Mouse (Mus musculus) kidney, adult 2 months (tissue): ENCODE data around the gene Jmjd1c. TPM values are rescaled to one million over a fixed set of nuclear protein-coding genes. Genes with fewer than 3 reads are reported as not detected.

ENCODE experiments used
- DNase-seq: peaks from one replicate; pipeline ENCODE4 v3.0.0; 2021
- H3K27ac ChIP-seq: fragments of 200-500 bp; 2 replicates; pipeline ENCODE4 v1.5.1; 2012; ENCODE audit warnings: low read depth, low read length, control low read depth, inconsistent platforms; ENCODE audit not compliant: insufficient read depth
- H3K27me3 ChIP-seq: fragments of 200-500 bp; replicated peaks from 2 replicates; pipeline ENCODE4 v1.6.1; 2012; ENCODE audit warnings: mild to moderate bottlenecking, moderate library complexity, low read length, inconsistent platforms; ENCODE audit not compliant: control insufficient read depth, insufficient read depth
- H3K36me3 ChIP-seq: fragments of 200-500 bp; 2 replicates; pipeline ENCODE4 v1.6.1; 2012; ENCODE audit warnings: mild to moderate bottlenecking, moderate library complexity, low read length, inconsistent platforms; ENCODE audit not compliant: control insufficient read depth, insufficient read depth
- H3K4me1 ChIP-seq: fragments of 200-500 bp; 2 replicates; pipeline ENCODE4 v1.6.1; 2011; ENCODE audit warnings: low read length; ENCODE audit not compliant: control insufficient read depth, insufficient read depth
- H3K4me3 ChIP-seq: fragments of 200-500 bp; 2 replicates; pipeline ENCODE4 v1.5.1; 2011; ENCODE audit warnings: mild to moderate bottlenecking, low read depth, low read length, control low read depth; ENCODE audit not compliant: insufficient read depth
- CTCF ChIP-seq: fragments of 200-500 bp; conservative IDR thresholded peaks from 2 replicates; pipeline ENCODE4 v1.5.1; 2011; ENCODE audit warnings: low read depth, mild to moderate bottlenecking, control low read depth, low read length, moderate library complexity, mixed read lengths; ENCODE audit not compliant: insufficient read depth, insufficient read length
- POLR2A ChIP-seq: fragments of 200-500 bp; IDR thresholded peaks from one replicate; pipeline ENCODE4 v1.6.1; 2011; ENCODE audit warnings: low read depth, low read length, control low read depth
- WGBS: fragments of 180-500 bp; shearing (Covaris S2); methylation state at CpG from one replicate; pipeline ENCODE4 v1.1.7; 2018; 5-methylcytosine and 5-hydroxymethylcytosine counted together
- polyA plus RNA-seq: library from polyadenylated mRNA; depleted of rRNA; stranded (reverse); fragments of >200 nt; gene quantifications from 2 replicates; pipeline ENCODE4 v1.2.3, GENCODE M21; 2012

Gene Jmjd1c
- polyA plus RNA-seq, 1 experiment = 9.4 TPM

GRCm38 (mm10) chr10:67052429-67052828, 43.5 kb upstream of the Jmjd1c start:
- H3K27me3 ChIP-seq = no peaks in the 10 kb centered on the region
- H3K36me3 ChIP-seq = no peaks in the 10 kb centered on the region
- peaks cover 26% of the 10 kb centered on the region for H3K4me1 ChIP-seq
- DNase-seq = no peak
- TF ChIP-seq CTCF = no peak
- TF ChIP-seq POLR2A = no peak
- no peak overlapping the region for H3K27ac ChIP-seq
- H3K4me3 ChIP-seq = no peak overlapping the region
- WGBS = 54% methylated on average over 9 of the region's 9 CpGs

GRCm38 (mm10) chr10:67053475-67053874, 42.5 kb upstream of the Jmjd1c start:
- Histone ChIP-seq H3K36me3 (no peaks in the 10 kb centered on the region), H3K27me3 (no peaks in the 10 kb centered on the region), H3K27ac (peak overlapping the region; percentile 34), H3K4me1 (peaks cover 35% of the 10 kb centered on the region), H3K4me3 (no peak overlapping the region)
- peak; percentile 46 for DNase-seq
- TF ChIP-seq CTCF (no peak), POLR2A (no peak)
- WGBS = 32% methylated on average over 9 of the region's 9 CpGs

DNA sequence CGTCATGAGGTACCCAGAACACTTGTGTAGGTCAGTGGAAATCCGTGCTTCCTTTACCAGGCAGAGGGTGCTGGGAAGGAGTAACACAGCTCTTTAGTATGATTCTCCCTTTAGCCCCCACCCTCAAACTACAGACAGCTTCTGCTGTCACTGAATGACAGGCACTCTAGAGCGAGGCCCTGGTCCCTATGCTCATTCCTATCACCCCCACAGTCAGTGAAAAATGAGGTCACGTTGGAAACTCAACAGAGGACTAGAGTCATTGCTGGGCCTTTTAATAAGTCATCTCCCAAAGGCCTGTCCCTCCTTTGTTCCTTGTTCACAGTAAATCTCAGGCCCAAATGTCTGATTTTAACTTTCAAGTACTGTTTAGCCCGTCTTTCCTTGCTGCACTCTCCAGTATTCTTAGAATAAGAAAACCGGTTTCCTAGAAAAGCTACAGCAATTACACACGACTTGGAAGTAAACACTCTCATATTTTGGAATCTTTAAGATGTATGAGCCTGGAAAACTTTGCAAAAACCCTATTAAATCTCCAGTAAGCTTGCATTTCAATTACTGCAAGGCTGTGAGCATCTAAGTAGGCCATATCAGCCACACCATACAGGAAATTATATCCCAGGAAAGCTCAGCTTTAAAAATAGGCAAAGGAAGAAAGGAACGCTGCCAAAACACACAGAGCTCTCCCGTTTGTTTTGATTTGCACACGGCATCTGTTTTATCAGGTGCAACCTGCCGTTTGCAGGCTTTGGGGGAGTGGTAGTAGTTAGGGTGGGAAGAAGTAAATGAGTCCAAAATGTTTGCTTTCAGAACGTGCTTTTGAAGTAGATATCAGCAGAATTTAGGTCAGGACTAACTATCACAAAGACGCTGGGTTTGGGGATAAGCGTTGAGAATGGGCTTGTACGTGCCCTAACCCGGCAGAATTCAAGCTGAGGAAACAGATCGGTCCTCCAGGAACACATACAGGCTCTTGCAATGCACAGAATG, 39.8 kb upstream of the Jmjd1c start:
- WGBS = 26% methylated on average over 17 of the region's 17 CpGs
- Histone ChIP-seq H3K4me1 (peaks cover 36% of the 10 kb centered on the region), H3K4me3 (no peak overlapping the region), H3K27me3 (no peaks in the 10 kb centered on the region), H3K27ac (peak overlapping the region; percentile 90), H3K36me3 (no peaks in the 10 kb centered on the region)
- peak; percentile 63 for DNase-seq
- TF ChIP-seq POLR2A = no peak
- TF ChIP-seq CTCF = no peak

GRCm38 (mm10) chr10:67057208-67057607, 38.7 kb upstream of the Jmjd1c start:
- Histone ChIP-seq H3K4me3 (no peak overlapping the region), H3K36me3 (no peaks in the 10 kb centered on the region), H3K27me3 (no peaks in the 10 kb centered on the region), H3K27ac (no peak overlapping the region), H3K4me1 (peaks cover 27% of the 10 kb centered on the region)
- DNase-seq = no peak
- TF ChIP-seq CTCF (no peak), POLR2A (no peak)

DNA sequence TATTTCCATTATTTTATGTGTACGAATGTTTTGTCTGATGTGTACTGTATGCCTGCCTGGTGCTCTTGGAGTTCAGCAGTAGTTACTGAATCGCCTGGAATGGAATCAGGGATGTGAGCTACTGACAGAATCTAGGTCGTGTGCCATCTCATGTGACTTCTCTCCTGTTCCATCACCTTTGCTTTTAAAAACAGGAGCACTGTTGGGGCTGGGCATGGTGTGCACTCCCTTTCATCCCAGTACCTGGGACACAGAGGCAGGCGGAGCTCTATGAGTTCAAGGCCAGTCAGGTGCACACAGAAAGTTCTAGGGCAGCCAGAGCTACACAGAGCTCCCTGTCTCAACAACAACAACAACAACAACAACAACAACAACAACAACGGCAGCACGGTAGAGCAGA, 38.2 kb upstream of the Jmjd1c start:
- peaks cover 27% of the 10 kb centered on the region for H3K4me1 ChIP-seq
- peak; percentile 20 for DNase-seq
- no peaks in the 10 kb centered on the region for H3K27me3 ChIP-seq
- no peak for TF ChIP-seq CTCF
- no peak for TF ChIP-seq POLR2A
- no peaks in the 10 kb centered on the region for H3K36me3 ChIP-seq
- H3K27ac ChIP-seq = no peak overlapping the region
- WGBS = 78% methylated on average over 6 of the region's 6 CpGs
- no peak overlapping the region for H3K4me3 ChIP-seq

GRCm38 (mm10) chr10:67058297-67058696, 37.6 kb upstream of the Jmjd1c start:
- WGBS = 25% methylated on average over 7 of the region's 7 CpGs
- H3K4me1 ChIP-seq = peaks cover 27% of the 10 kb centered on the region
- peak; percentile 88 for DNase-seq
- H3K4me3 ChIP-seq = no peak overlapping the region
- H3K36me3 ChIP-seq = no peaks in the 10 kb centered on the region
- H3K27ac ChIP-seq = peak overlapping the region; percentile 40; the same call in 1 of the 2 replicates
- H3K27me3 ChIP-seq = no peaks in the 10 kb centered on the region
- TF ChIP-seq CTCF = no peak
- no peak for TF ChIP-seq POLR2A

DNA sequence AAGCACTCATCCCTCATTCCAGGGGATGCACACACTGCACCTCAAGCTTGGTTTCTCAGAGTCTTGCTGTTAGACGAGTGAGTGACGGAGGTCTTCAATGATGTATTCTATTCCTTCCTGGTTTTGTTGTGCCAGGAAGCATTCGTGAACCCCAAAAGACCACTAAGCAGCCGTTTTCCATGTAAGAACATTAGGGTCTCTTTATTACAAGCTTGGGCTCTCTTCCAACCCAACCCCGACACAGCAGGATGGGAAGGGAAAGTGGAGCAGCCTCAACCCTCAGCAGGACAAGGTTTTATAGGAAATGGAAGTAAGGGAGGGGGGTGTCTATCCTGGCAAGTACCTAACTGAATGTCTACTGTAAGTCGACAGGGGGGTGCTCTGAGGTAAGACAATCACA, 37.2 kb upstream of the Jmjd1c start:
- TF ChIP-seq POLR2A = no peak
- no peak for TF ChIP-seq CTCF
- peaks cover 23% of the 10 kb centered on the region for H3K4me1 ChIP-seq
- no peaks in the 10 kb centered on the region for H3K27me3 ChIP-seq
- no peaks in the 10 kb centered on the region for H3K36me3 ChIP-seq
- H3K4me3 ChIP-seq = no peak overlapping the region
- DNase-seq = no peak
- H3K27ac ChIP-seq = no peak overlapping the region
- WGBS = 53% methylated on average over 6 of the region's 6 CpGs
